Mouse (Mus musculus) mature B cell (primary cell): ENCODE results near the gene Mmab.

Experiments used
- in situ Hi-C: fragments of 300-500 bp; cut with MboI; formaldehyde crosslinking; loops from 2 replicates; pipeline ENCODE4 v1.14.3; 2019

The Mmab gene

DNA sequence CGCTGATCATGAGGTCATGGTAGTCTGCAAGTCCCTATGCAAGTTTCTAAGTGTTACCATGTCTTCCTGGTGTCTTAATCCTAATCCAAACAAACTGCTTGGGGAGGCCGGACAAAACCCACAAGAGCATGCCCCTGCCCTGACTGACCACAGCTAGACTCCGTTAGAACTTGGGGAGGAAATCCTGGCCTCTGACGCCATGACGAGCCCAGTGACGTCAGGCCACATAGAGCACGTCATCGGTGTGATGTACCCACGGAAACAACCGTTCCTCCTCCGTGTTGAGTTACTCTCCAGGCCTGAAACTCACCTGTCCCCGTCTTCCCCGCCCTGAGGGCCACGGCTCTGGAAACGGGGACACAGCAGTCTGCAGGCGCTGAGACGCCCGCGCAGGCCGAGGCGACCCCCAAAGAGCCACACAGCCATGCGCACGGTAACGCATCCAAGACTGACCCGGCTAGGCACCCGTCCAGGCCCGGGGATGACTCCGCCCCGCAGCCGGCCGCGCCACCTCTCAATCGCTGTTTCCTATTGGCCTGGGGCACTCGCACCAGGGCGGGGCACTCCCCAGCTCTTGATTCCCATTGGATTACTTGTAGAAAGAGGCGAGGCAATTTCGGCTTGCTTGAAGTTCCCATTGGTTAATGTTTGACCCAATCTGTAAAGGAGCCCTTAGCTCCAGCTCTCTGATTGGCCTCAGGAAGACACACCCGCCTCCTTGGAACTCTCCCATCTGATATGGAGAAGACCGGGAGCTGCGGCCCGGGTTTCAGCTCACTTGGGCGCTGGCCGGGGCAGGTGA is at the start of gene Mmab, which contains the start of gene Mvk:
Gene Mmab, minus strand, starts transcription at position 495 of the 802 bp plus-strand sequence.
Gene Mvk, plus strand, starts transcription at position 704 of the 802 bp plus-strand sequence.
- in situ Hi-C loops, result no loop called here

DNA sequence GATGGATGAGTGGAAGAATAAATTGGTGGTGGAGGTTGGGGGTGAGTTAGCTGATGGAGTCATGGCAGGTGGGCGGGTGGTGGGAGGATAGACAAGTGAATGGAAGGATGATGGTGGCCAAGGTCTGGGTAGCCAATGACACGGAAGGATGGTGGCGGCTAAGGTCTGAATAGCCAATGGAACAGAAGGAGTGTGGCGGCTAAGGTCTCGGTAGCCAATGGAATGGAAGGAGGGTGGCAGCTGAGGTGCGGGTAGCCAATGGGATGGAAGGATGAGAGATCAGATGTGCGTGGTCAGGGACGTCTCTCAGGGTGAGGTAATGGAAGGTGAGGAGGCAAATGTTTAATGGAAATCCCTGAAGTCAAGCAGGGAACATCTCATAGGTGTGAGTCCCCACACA is 46.4 kb upstream of the Mmab start:
- in situ Hi-C loops, result no loop called here

DNA sequence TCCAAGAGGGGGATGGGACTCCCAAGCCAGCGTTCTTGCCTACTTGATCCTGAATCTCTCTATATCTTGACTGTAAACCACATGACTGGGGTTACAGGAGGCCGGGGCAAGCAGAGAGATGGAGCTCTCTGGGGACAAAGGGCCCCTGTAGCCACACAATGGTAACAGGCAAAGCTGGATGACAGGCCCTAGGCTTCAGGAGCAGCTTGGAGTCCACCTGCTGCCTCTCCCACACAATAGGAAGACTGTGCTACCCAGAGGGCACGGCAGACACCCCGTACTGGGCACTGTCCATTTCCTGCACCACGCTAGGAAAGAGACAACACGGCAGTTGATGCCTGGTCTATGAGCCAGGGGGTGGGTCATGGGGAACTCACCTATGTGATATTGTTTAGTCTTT is 45.7 kb upstream of the Mmab start:
- in situ Hi-C loops, result no loop called here

- in situ Hi-C loops, result no loop called here
Measured at GRCm38 (mm10) chr5:114485685-114486084, 41.8 kb upstream of the Mmab start.

- in situ Hi-C loops, result no loop called here
Measured at GRCm38 (mm10) chr5:114482587-114483011, 38.7 kb upstream of the Mmab start.

- in situ Hi-C loops, result no loop called here
Measured at GRCm38 (mm10) chr5:114478267-114478666, 34.4 kb upstream of the Mmab start.

- in situ Hi-C loops, result no loop called here
Measured at GRCm38 (mm10) chr5:114474741-114475491, 31.1 kb upstream of the Mmab start.

DNA sequence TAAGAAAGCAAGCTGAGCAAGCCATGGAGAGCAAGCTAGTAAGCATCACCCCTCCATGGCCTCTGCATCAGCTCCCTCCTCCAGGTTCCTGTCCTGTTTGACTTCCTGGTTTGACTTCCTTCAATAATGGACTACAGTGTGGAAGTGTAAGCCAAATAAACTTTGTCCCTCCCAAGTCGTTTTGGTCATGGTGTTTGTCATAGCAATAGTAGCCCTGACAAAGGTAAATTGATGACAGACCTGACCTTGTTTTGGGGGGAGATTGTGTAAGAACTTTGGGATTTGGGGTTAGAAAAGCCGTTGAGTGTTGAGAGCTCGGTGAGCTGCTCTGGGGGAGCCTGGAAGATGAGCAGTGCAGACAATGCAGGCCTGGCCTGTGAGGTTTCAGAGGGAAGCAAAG is 26.5 kb upstream of the Mmab start:
- in situ Hi-C loops, result no loop called here

GRCm38 (mm10) chr5:114468007-114468406 is 24.1 kb upstream of the Mmab start:
- in situ Hi-C loops, result no loop called here

DNA sequence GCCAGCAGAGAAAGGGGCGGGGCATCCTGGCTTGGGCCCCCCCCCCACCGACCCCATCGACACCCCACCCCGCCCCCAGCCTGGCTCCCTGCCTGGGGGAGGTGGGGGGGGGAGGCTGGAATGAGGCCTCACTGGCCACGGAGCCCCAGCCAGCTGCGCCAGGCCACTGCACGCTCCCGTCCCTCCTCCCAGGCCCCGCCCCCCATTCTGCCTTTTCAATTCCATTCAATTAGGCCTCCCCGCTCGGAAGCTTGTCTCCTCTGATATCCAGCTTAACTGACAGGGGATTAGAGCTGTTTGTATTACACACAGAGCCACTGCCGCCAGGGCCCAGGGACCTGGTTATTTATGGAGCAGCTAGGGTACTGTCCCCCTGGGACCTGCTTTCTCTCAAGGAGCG is 23.6 kb upstream of the Mmab start:
- in situ Hi-C loops, result no loop called here

- in situ Hi-C loops, result no loop called here
Measured at GRCm38 (mm10) chr5:114467019-114467418, 23.2 kb upstream of the Mmab start.

- in situ Hi-C loops, result no loop called here
Measured at GRCm38 (mm10) chr5:114465641-114466040, 21.8 kb upstream of the Mmab start.

DNA sequence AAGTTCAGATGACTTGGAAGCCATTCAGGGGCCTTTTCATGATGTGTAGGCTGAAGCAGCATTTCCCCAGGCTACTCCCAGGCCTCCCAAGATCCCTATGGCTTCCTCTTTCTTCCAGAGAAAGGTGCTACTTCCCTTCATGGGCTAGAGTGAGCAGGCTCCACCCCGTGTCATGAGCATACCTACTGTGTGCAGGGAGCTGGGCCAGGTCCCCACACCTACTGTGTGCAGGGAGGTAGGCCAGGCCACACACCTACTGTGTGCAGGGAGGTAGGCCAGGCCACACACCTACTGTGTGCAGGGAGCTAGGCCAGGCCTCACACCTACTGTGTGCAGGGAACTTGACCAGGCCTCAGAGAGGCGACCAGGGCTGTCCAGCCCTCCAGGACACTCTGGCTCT is 20.7 kb upstream of the Mmab start:
- in situ Hi-C loops, result no loop called here

DNA sequence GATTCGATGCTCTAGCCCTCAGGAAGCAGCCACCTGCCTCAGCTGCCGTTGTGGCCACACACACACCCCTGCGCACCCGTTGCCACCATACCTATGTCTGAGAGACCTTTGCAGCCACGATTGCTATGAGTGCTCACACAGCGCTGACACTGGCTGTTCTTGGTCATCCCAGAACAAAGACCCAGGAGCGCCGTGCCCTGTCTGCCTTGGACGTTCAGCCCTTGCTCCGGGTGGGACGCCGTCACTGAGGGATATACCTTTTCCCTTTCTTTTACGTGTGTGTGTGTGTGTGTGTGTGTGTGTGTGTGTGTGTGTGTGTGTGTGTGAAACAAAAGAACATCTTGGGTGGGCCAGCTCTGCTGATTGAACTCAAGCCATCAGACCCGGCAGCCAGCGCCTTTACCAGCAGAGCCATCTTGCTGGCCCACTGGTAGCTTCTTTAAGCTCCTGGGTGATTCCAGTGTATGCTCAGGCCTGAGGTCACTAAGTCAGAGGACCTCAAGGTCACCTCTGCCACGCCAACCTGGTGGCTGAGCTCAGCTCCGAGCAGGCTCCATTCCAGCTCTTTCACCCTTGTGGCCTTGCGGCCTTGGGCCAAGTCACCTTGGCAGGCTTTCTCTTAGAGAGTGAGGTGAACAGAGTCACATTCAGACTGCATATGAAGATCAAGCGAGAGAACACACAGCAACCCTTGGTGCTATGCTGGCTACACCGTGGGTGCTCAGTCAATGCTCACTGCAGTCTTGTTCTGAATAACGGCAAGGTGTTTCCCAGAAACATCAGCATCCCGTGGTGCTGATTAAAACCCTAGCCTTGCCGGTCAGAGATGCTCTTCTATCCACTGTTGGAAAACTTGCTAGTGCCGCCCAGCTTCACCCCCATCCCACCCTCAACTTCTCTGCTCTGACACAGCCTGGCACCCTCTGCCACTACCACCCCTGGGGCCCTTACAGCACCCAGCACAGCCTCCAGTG is 18.5 kb upstream of the Mmab start:
- in situ Hi-C loops, result no loop called here

DNA sequence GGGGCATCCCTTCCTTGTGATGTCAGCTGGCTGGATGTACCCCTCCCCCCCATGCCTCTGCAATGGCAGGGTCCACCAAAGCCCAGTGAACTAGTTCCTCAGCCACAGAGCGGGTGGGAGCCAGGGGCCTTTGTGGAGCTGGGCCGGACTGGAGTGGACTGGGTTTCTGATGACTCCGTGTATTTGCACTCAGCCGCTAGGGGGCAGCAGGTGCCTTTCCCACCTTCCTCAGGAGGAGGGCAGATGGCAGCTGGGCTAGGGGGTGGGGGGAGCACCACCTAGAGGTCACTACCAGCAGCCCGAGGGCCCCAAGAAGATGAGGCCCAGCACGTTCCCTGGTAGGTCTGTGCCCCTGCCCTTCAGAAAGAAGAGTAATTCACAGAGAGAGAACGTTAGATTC is 17.4 kb upstream of the Mmab start:
- in situ Hi-C loops, result no loop called here

DNA sequence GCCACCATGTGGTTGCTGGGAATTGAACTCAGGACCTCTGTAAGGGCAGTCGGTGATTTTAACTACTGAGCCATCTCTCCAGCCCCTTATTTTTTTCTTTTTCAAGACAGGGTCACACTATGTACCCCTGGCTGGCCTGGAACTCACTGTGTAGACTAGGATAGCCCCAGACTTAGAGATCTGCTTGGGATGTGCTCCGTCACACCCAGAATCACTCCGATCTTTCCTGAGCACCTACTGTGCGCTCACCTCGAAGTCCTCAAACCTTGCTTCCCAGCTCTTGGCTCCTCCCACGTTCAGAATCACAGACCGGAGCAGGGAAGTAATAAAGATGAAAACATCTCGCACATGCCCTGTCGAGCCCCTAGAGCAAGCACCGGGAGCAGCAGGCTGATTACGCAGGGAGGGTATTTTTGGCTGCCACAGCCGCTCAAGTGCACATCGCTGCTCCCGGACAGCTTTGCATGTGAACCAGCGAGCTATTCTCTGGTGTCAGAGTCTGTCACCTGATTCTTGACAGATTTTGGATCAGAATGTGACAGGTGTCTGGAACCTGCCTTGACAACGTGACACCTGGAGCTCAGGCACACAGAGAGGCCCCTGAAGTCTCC is 13.2 kb upstream of the Mmab start:
- in situ Hi-C loops, result loop anchor here (10.0 kb wide), 1 partner anchor 158 kb away; no protein-coding TSS in a partner anchor

GRCm38 (mm10) chr5:114456287-114456686 is 12.4 kb upstream of the Mmab start:
- in situ Hi-C loops, result loop anchor here (10.0 kb wide), 1 partner anchor 159 kb away; no protein-coding TSS in a partner anchor

DNA sequence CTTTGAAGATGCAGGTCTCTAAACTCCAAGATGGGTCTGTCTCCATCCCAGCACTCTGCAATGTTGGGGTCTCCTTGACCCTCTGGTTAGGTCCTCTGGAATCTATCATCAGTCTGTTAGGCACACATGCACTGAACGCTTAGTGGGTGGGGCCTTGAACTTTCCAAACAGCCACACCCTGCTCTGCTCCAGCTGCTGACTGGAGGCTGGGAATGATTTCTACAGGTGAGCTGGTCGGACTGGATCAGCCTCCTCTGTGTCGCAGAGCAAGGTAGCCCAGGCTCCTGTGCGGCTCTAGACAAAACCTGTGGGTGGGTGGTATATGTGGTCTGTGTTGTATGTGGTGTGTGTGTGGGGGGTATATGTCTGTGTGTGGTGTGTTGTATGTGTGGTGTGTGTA is 5.2 kb upstream of the Mmab start:
- in situ Hi-C loops, result no loop called here

DNA sequence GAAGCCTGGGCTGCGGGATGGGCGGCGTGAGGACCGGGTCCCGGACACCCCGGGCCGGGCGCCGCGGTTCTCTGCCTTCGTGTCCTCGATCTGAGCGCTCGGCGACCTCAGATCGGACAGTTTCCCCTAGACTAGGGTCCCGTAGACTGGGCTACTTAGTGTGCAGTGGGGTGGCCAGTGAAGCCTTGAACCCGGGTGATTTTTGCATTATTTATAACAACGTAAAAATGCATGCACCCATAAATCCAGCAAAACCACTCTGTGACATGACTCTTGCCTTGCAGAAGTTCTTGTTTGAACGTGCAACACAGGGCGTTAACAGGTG is 470 bp upstream of the Mmab start:
- in situ Hi-C loops, result no loop called here

- in situ Hi-C loops, result no loop called here
Measured at GRCm38 (mm10) chr5:114435588-114435987, 8.3 kb downstream of the Mmab start.

- in situ Hi-C loops, result no loop called here
Measured at GRCm38 (mm10) chr5:114434359-114434758, 9.5 kb downstream of the Mmab start.

DNA sequence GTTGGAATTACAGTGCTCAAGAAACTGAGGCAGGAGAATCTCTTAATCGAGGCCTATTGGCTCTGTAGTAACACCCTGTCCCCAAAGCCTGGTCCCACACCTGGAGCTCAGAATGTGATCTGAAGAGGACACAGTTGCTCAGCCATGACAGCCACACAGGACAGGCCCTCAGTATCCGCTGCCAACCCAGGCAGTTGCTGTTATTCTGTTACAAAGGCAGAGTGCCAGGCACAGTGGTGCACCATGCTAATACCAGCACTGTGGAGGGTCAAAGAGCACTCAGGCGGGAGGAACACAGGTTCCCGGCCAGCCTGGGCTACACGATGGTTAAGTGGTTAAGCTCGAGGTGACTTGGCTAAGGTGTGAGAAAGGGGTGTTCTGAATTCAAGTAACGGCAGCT is 14.1 kb downstream of the Mmab start:
- in situ Hi-C loops, result no loop called here
